Mouse (Mus musculus): ENCODE results near the gene OR5BS1P. TPM values are rescaled to one million over a fixed set of nuclear protein-coding genes. Genes with fewer than 3 reads are reported as not detected.
"Not testable (repeated sequence)": the region's sequence is repeated elsewhere in the genome, so short reads cannot be mapped to it uniquely, and the experiment has no call there.

The OR5BS1P gene
- total RNA-seq, 2 experiments from 2014 or later: not detected

DNA sequence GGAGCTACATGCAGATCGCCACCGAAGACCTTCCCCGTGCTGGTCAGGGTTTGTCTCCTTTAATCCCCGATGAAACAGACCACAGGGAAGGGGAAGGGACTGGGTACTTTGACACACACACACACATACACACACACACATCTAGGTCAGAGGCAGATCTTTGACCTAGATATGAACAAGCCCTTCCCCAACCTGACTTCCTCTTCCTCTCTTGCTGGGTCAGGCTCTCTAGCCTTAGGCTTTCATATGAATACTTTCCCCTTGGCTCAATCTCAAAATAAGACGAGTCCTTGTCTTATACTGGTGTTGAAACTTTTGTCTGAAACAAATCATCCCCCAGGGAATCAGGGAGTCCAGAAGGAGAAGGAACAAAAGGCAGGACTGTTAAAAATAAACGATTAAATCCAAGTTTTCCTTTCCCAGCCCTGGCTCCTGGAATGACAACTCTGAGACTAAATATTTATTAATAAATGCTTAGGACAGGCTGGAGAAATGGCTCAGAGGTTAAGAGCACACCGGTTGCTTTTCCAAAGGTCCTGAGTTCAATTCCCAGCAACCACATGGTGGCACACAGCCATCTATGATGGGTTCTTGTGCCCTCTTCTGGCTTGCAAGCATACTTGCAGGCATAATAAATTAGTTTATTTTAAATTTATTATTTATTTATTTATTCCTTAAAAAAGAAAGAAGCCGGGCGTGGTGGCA, 36.7 kb downstream of the OR5BS1P start:
- no peak for DNase-seq (ENCODE audit: low spot score in 2 of 2)

DNA sequence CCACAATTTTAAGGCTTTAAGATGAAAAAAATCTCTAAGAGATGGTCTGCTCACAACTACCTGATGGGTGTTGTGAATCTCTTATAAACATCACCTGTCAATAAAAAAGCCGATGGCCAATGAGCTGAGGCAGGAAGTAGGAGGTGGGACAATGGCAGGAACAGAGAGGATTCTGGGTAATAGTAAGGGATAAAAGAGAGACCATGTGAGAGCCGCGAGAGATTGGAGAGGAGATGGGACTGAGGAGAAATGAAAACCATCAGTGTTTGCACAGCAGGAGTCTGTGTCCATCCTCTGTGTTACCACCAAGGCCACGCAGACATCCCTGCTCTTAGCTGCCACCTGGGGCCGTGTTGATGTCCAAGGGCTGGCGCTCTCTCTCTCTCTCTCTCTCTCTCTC, 37.6 kb downstream of the OR5BS1P start:
- no peak for DNase-seq (ENCODE audit: low spot score in 2 of 2)

DNA sequence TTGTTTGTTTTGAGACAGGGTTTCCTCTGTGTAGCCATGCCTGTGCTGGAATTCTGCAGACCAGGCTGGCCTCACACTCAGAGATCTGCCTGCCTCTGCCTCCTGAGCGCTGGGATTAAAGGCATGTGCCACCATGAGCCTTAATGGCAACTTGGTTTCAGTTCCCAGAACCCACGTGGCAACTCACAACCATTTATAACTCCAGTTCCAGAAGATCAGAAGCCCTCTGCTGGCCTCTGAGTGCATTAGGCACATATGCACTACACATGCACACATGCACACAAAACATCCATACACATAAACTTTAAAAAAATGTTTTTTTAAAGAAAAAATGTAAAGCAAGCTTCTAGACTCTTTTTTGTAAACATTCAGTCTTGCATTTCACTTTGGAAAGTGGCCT, 39.7 kb downstream of the OR5BS1P start:
- DNase-seq (ENCODE audit: low spot score in 2 of 2): no peak

DNA sequence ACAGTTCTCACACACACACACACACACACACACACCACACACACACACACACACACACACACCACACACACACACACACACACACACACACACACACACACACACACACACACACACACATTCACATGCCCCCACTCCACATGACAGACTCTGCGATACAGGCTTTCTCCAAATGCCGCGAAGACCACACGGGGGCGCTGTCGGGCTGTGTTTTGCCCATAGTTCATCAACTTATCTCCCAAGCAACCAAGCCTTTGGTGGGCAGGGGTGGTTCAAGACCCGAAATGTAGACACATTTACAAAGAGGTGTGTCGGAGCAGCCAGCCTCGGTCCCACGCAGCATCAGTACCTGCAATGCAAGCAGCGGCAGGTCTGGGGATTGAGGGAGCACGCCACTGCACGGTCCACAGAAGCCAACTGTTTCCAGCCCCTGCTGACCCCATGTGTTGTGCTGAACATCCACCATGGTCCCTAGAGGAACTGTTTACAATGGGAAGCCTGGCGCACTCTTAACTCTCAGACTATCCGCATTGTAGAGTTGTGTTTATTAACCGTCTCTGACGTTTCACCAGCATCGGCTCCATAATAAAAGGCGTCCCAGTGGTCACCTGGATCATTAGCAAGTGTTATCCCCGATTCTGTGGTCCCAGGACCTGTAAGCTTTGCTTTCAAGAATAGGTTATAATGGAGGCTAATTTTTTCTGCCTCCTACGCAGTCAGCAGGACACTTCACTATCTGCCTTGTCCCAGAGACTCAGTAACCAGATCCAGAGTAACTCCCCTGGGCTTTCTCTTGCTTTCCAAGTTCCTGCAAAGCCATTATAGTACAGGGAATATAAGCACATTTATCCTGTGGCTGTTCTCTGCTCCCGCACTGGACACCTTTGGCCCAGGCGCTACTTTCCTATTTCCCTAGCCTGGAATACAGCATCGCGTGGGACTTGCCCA, 41.0 kb downstream of the OR5BS1P start:
- peak; percentile 73 to 81 for DNase-seq (ENCODE audit: low spot score in 2 of 2)

DNA sequence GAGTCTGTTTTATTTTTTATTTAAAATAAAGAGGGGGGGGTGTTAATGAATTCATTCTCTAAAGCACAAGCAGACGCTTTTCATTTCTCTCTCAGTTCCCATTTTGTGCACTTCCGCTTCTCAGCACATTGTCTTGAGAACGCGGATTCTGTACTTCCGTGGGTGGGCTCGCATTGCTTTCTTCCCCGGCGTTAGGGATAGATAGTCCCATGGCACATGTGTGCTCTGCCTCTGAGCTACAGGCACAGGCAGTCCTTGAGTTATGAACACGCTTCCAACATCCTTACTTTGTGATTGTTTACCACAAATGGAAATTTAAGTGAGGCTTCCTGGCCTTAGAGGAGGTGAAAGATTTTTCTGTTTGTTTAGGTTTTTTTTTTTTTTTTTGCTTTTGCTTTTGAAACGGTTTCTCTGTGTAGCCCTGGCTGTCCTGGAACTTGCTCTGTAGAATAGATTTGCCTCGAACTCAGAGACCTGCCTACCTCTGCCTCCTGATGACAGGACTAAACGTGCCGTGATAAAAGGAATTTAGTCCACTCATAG, 41.8 kb downstream of the OR5BS1P start:
- DNase-seq (ENCODE audit: low spot score in 2 of 2): no peak

DNA sequence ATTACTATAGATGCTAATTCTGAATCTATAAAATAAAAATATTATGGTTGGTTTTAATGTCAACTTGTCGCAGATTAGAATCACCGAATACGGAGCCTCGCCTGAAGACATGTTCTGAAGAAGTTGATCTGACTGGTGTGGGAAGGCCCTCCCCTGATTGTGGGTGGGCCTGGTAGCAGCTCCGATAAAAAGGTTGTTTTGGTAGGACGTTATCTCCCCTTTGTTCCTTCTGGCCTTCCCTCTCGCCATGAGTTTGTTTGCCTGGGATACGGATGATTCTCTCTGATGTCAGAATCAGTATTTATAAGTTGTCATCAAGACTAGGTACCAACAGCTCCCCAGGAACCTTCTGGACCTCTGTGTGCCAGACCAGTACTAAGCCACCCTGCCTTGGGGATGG, 42.5 kb downstream of the OR5BS1P start:
- DNase-seq (ENCODE audit: low spot score in 2 of 2): no peak

DNA sequence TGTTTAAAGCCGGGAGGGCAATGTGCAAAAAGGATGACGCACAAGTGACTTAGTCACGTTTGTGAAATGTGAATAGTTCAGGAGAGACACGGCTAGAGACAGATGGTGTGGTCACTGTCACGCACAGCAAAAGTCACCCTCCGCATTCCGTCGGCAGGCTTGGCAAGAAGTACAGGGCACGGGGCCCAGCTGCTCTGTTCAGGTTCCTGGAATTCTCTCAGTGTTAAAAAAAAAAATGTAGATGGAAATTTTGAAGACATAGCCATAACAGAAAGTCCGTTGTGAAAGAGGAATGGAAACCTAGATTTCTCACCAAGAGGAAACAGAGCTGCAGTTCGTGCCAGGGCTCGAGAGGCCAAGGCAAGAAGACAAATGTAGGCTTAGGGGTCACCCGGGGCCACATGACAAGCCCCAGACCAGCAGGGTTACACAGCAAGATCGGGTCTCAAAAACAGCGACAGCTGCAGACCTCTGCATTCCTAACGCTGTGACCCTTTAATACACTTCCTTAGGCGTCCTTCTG, 43.2 kb downstream of the OR5BS1P start:
- peak in 1 of 2 experiments; percentile 38 for DNase-seq (ENCODE audit: low spot score in 2 of 2)

DNA sequence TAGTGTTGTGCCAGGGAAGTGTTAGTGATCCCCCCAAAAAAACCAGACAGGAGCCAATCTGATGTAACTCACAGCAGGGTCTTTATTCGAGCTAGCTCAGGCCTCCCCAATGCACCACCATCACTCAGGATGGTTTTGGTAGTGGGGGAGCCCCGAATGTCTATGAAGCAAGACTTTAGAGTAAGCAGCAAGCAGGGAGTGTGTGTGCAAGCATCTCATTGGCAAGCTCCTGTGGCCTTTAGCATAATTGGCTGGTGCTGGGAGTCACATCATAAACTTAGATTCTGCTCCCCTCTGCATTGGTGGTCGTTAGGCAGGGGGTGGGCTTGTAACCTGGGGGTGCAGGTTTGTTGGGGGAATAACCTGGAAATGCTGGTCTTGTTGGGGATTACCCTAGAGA, 44.0 kb downstream of the OR5BS1P start:
- DNase-seq (ENCODE audit: low spot score in 2 of 2): not testable (repeated sequence)

DNA sequence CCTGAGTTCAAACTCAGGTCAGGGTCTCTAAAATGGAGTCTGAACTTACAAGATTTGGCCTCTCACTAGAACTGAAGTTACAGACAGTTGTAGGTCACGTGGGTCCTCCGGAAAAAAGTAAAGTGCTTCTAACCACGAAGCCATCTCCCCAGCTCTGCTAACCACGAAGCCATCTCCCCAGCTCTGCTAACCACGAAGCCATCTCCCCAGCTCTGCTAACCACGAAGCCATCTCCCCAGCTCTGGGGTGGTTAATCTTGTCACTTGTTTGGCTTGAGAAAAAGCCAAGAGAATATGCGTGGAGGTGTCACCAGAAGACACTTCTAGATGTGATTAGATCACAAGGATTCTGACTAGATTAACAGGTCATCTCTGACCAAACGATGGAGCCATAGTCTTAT, 44.5 kb downstream of the OR5BS1P start:
- no peak for DNase-seq (ENCODE audit: low spot score in 2 of 2)

DNA sequence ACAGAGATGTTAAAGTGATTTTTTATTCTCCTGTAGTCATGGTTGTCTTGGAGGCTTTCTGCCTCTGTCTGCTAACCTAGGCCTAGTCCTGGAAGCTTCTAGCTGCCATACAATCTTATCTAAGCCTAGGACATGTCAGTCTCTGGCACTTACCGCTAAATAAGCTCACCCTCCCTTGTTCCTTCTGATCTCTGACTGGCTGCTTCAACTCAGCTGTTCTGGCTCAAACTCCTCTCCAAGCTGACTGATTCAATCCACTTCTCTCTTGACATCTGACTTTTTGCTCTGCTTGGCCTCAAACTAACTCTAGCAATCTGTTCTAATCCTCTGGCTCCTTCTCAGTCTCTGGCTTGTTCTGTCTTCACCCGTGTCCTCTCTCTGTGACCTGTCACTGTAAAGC, 45.1 kb downstream of the OR5BS1P start:
- not testable (repeated sequence) for DNase-seq (ENCODE audit: low spot score in 2 of 2)

DNA sequence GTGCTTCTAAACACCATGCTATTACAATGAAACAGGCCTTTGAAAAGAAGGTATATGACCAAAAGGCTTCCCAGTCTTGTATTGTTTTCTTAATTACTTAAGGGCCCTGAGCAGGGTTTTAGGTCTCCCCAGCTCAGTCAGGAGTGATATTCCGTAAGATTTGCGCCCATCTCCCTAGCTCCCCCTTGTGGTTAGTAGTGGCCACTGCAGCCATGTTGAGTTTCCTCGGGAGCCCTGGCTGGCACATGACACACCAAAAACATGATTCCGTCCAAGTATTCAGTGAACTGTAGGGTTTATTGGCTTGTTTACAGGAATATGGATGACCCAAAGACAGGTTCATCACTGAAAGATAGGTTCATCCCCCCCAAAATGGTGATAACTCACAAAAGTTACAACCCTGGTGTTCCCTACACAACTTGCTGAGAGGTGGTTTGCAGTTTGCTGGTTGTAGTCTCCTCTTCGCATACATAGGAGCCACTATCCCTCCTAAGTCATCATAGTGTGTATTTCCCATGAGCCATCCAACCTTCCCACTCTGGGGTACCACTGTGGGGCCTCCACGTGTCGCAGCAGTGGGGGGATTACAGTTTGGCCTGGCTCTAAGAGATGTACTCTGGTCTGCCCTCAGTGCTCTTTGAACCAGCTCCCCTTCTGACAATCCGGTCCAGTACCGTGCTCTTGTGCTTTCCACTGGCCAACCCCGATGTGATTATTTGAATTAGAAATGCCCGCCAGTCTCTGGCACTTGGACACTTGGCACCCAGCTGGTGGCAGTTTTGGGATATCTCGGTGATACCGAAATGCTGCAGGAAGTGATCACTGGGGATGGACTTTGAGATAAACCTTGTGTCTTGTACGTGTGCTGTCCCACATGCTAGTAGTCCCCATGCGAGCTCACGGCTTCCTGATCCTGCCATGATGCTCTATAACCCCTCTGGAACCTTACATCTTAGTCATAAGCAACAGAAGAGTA, 48.0 kb downstream of the OR5BS1P start:
- DNase-seq (ENCODE audit: low spot score in 2 of 2): peak; percentile 67 to 69

DNA sequence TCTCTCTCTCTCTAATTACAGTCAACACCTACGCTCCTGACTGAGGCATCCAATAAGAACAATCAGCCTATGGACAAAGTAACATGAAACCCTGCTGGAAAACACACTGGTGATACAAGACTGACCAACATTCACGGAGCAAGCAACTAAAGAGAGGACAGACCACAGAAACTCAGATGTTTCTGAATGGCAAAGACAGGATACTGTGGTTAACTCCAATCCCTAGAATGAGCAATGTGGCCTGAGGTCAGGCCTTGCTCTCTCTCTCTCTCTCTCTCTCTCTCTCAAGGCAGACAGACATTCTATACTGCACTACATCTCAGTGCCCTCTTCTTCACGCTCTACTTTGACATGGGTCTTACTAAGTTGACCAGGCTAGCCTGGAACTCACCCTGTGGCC, 51.5 kb downstream of the OR5BS1P start:
- no peak for DNase-seq (ENCODE audit: low spot score in 2 of 2)

DNA sequence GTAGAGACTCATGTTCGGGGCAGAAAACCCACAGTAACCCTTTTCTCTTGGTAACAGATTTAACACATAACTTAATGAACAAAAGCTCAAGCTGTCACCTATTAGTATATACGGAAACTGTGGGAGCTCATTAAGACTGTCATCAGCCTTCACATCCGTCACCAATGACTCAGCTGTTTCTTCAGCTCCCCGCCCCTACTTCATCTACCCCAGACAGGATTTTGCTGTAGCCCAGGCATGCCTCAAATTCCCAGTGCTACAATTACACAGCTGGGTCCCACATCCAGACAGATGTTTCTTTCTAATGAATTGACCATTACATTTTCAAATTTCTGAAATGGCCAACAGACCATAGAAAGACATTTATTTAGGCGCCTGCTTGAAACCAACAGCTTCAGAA, 56.4 kb downstream of the OR5BS1P start:
- DNase-seq (ENCODE audit: low spot score in 2 of 2): no peak

DNA sequence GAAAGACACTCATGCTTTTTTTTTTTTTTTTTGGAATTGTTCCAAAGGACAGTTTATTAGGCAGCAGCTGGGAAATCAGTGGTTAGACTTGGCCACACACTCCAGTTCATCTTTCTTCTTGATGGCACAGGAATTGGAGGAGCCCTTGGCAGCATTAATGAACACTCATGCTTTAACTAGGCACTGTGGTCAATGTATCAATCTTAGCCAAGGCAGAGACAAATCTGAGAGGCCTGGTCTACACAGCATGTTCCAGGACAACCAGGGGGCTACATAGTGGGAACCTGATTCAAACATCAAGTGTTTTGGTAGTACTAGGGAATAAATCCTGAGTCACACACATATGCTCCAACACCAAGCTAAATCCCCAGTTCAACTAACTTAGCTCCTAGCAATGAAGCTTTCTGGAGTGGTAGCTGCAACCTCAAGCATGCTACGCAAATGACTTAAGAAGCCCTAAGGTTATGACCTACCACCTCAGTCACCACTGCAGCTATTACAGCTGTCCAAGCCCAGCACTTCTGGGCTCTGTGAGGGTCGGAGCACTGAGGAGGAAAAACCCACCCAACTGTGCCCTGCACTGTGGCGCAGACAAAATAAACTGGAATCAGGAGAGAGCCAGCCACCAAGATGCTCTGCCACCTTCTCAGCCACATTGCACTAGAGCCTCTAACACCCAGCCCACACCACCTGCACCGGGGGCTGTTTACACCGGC, 57.5 kb downstream of the OR5BS1P start:
- DNase-seq (ENCODE audit: low spot score in 2 of 2): no peak

DNA sequence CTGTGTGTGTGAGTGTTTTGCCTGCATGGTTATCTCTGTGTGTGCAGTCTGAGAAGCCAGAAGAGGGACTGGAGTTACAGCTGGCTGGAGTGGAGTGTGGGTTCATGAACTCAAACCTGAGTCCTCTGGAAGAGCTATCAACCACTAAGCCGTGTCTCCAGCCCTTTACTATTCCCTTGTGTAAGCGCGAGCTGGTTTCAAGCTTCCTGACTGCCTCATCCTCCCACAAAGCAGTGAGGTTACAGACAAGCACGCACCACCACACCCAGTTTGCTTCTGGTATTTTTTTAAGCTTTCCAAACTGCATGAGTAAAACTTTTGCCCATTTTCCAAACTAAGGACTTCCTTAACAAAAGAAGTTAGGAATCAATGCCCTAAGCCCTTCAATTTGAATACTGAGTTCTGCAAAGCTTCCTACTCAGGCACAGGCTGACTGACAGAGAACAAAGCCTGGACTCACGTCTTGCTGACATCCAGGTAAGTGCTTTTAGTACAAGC, 58.4 kb downstream of the OR5BS1P start:
- DNase-seq (ENCODE audit: low spot score in 2 of 2): no peak

Small RNAs within 50 kb of the gene (microRNA-seq; reads per million reads assigned to microRNA genes)
- gene Mir1291 (ENCODE audit: borderline number of aligned reads in 2 of 2): 67.4 to 75.2 reads per million in 2 experiments

Other genes starting within 250 kb of the OR5BS1P start
- not detected for gene Gm44579, start 248.9 kb upstream of the OR5BS1P start, total RNA-seq (2021)
- not detected for gene Olfr287, start 248.8 kb upstream of the OR5BS1P start, total RNA-seq (2021)
- not detected for gene Olfr286, start 235.4 kb upstream of the OR5BS1P start, total RNA-seq (2021)
- gene H1fnt, start 212.6 kb upstream of the OR5BS1P start, total RNA-seq (2021): not detected
- gene Zfp641, start 173.7 kb upstream of the OR5BS1P start, total RNA-seq (2021): 1 to 10 TPM; 3.8 to 4.6 TPM
- gene Olfr285, start 152.5 kb upstream of the OR5BS1P start, total RNA-seq (2021): not detected
- gene Olfr284, start 128.9 kb upstream of the OR5BS1P start, total RNA-seq (2021): not detected
- gene Olfr283, start 89.0 kb upstream of the OR5BS1P start, total RNA-seq (2021): not detected
- gene Olfr282, start 38.7 kb upstream of the OR5BS1P start, total RNA-seq (2021): not detected
- not detected for gene Olfr281, start 17.3 kb upstream of the OR5BS1P start, total RNA-seq (2021)
- not detected for gene Lalba, start 12.8 kb downstream of the OR5BS1P start, total RNA-seq (2021)
- gene Olfr279, start 22.5 kb downstream of the OR5BS1P start, total RNA-seq (2021): not detected
- 10 to 100 TPM; 79.2 to 90.9 TPM for gene Kansl2, start 64.4 kb downstream of the OR5BS1P start, total RNA-seq (2021)
- gene Ccnt1, start 101.0 kb downstream of the OR5BS1P start, total RNA-seq (2021): 10 to 100 TPM; 52.5 to 65.9 TPM
- gene 4930415O20Rik, start 101.1 kb downstream of the OR5BS1P start, total RNA-seq (2021): 1 to 10 TPM in 1 of 2 experiments, not detected in 1; 1.2 TPM
- 10 to 100 TPM; 48.7 to 83.1 TPM for gene Adcy6, start 140.2 kb downstream of the OR5BS1P start, total RNA-seq (2021)
- gene Cacnb3, start 160.9 kb downstream of the OR5BS1P start, total RNA-seq (2021): 10 to 100 TPM; 11.9 to 14.3 TPM
- 10 to 100 TPM; 80.7 to 83.8 TPM for gene Ddx23, start 193.0 kb downstream of the OR5BS1P start, total RNA-seq (2021)
- gene Rnd1, start 207.6 kb downstream of the OR5BS1P start, total RNA-seq (2021): 1 to 10 TPM; 2.0 to 7.6 TPM
- under 1 TPM; 0.43 to 0.45 TPM for gene Ccdc65, start 238.3 kb downstream of the OR5BS1P start, total RNA-seq (2021)

All from adrenal gland, adult 18-20 months (tissue).